Mouse (Mus musculus) CH12.LX (cell line): Measurements from ENCODE around the gene Pdxdc1.

Experiments
- CTCF ChIP-seq, 2 experiments: IDR thresholded peaks in 1 of 2; conservative IDR thresholded peaks in 1 of 2; 2 replicates each; pipeline ENCODE4 v1.5.1; 2011 to 2012; ENCODE audit warnings: low read depth in 2 of 2, low read length in 2 of 2, improper control_type of control experiment in 1 of 2, inconsistent platforms in 1 of 2, mild to moderate bottlenecking in 1 of 2, moderate library complexity in 1 of 2
- E2F4 ChIP-seq: IDR thresholded peaks from 2 replicates; pipeline ENCODE4 v1.6.1; 2011; ENCODE audit warnings: low read depth, low read length, improper control_type of control experiment; ENCODE audit not compliant: insufficient replicate concordance
- ELF1 ChIP-seq: IDR thresholded peaks from 2 replicates; pipeline ENCODE4 v1.6.1; 2014; ENCODE audit warnings: low read depth, mild to moderate bottlenecking, inconsistent platforms, low read length, improper control_type of control experiment
- EP300 ChIP-seq: IDR thresholded peaks from 2 replicates; pipeline ENCODE4 v1.6.1; 2011; ENCODE audit warnings: low read length, improper control_type of control experiment
- GABPA ChIP-seq: IDR thresholded peaks from 2 replicates; pipeline ENCODE4 v1.6.1; 2012; ENCODE audit warnings: low read depth, low read length, improper control_type of control experiment, inconsistent platforms; ENCODE audit not compliant: insufficient replicate concordance
- HCFC1 ChIP-seq: IDR thresholded peaks from 2 replicates; pipeline ENCODE4 v1.6.1; 2012; ENCODE audit warnings: low read depth, mild to moderate bottlenecking, inconsistent platforms, low read length, improper control_type of control experiment
- MYC ChIP-seq: IDR thresholded peaks from 2 replicates; pipeline ENCODE4 v1.6.1; 2011; ENCODE audit warnings: low read depth, mild to moderate bottlenecking, improper control_type of control experiment, low read length
- POLR2A ChIP-seq: IDR thresholded peaks from 2 replicates; pipeline ENCODE4 v1.6.1; 2011; ENCODE audit warnings: low read depth, mild to moderate bottlenecking, improper control_type of control experiment, low read length
- TCF12 ChIP-seq: IDR thresholded peaks from 2 replicates; pipeline ENCODE4 v1.6.1; 2014; ENCODE audit warnings: low read depth, mild to moderate bottlenecking, inconsistent platforms, low read length, improper control_type of control experiment
- ZMIZ1 ChIP-seq: IDR thresholded peaks from 2 replicates; pipeline ENCODE4 v1.6.1; 2012; ENCODE audit warnings: low read depth, mild to moderate bottlenecking, inconsistent platforms, low read length, improper control_type of control experiment

- TF ChIP-seq CTCF (conservative IDR thresholded peaks at IDR 0.05 in 1 of 2, IDR thresholded peaks at IDR 0.05 in 1 of 2; ENCODE audit: low read depth in 2 of 2, low read length in 2 of 2) (no peak), POLR2A (no peak), MYC (no peak), EP300 (no peak), TCF12 (no peak), E2F4 (no peak), GABPA (no peak), ZMIZ1 (no peak), ELF1 (no peak), HCFC1 (no peak)
Observed at GRCm38 (mm10) chr16:13812152-13812551, 90.8 kb downstream of the Pdxdc1 start.
